Mouse (Mus musculus) bone marrow, adult 2 months (tissue): Measurements from ENCODE around the gene Sap30.

Experiments used
- CTCF ChIP-seq: fragments of 200-500 bp; IDR thresholded peaks from 2 replicates; pipeline ENCODE4 v1.5.1; 2011; ENCODE audit warnings: low read length, control low read depth; ENCODE audit not compliant: control insufficient read depth, insufficient read depth
- POLR2A ChIP-seq: fragments of 200-500 bp; IDR thresholded peaks from 2 replicates; pipeline ENCODE4 v1.6.1; 2011; ENCODE audit warnings: low read depth, mild to moderate bottlenecking, control low read depth, low read length, borderline replicate concordance; ENCODE audit not compliant: control insufficient read depth

- TF ChIP-seq CTCF (no peak), POLR2A (no peak)
Measured at GRCm38 (mm10) chr8:57489896-57490295, 2.2 kb upstream of the Sap30 start.
